Mouse (Mus musculus) midbrain, embryonic 11.5 days (tissue): Measurements from ENCODE around the gene Laptm5. TPM values are rescaled to one million over a fixed set of nuclear protein-coding genes. Genes with fewer than 3 reads are reported as not detected.

Experiments used
- ATAC-seq: fragments of 200-750 bp; cut with Nextera tagmentation; 2 replicates; pipeline ENCODE4 v1.8.0; 2017; ENCODE audit warnings: moderate TSS enrichment, moderate library complexity; ENCODE audit not compliant: low FRiP score
- DNase-seq: peaks from one replicate; pipeline ENCODE4 v3.0.0; 2015; ENCODE audit warnings: low spot score; ENCODE audit errors: missing footprints
- H3K27ac ChIP-seq: fragments of 300-500 bp; sonication (generic); 2 replicates; pipeline ENCODE4 v1.5.1; 2014; ENCODE audit warnings: low read depth, low read length
- H3K27me3 ChIP-seq: fragments of 300-500 bp; sonication (generic); 2 replicates; pipeline ENCODE4 v1.6.1; 2014; ENCODE audit warnings: mild to moderate bottlenecking, low read length, moderate library complexity, mixed read lengths; ENCODE audit not compliant: control insufficient read depth, insufficient read depth
- H3K36me3 ChIP-seq: fragments of 300-500 bp; sonication (generic); 2 replicates; pipeline ENCODE4 v1.6.1; 2014; ENCODE audit warnings: mild to moderate bottlenecking, low read length, moderate library complexity, mixed read lengths; ENCODE audit not compliant: control insufficient read depth, insufficient read depth
- H3K4me1 ChIP-seq: fragments of 300-500 bp; sonication (generic); 2 replicates; pipeline ENCODE4 v1.6.1; 2014; ENCODE audit warnings: low read length; ENCODE audit not compliant: control insufficient read depth, insufficient read depth
- H3K4me2 ChIP-seq: fragments of 300-500 bp; sonication (generic); 2 replicates; pipeline ENCODE4 v1.6.1; 2014; ENCODE audit warnings: mild to moderate bottlenecking, moderate library complexity
- H3K4me3 ChIP-seq: fragments of 300-500 bp; sonication (generic); 2 replicates; pipeline ENCODE4 v1.5.1; 2014; ENCODE audit warnings: low read depth, low read length
- H3K9ac ChIP-seq: fragments of 300-500 bp; sonication (generic); 2 replicates; pipeline ENCODE4 v1.6.1; 2014; ENCODE audit warnings: low read length
- H3K9me3 ChIP-seq: fragments of 300-500 bp; sonication (generic); 2 replicates; pipeline ENCODE4 v1.6.1; 2016; ENCODE audit warnings: low read length; ENCODE audit not compliant: control insufficient read depth
- WGBS: fragments of 180-500 bp; shearing (Covaris S2); extraction: QIAGEN DNeasy Blood & Tissue Kit; methylation state at CpG from one replicate; pipeline ENCODE4 v1.1.7; 2014; 5-methylcytosine and 5-hydroxymethylcytosine counted together
- polyA plus RNA-seq: library from polyadenylated mRNA; unstranded; fragments of >200 nt; fragmentation: Nextera tagmentation; extraction: Ambion mirVana; gene quantifications from 2 replicates; pipeline ENCODE4 v1.2.1, GENCODE M21; 2014

Laptm5 gene
- polyA plus RNA-seq, 1 experiment from 2014 or later, result 27.3 TPM

DNA sequence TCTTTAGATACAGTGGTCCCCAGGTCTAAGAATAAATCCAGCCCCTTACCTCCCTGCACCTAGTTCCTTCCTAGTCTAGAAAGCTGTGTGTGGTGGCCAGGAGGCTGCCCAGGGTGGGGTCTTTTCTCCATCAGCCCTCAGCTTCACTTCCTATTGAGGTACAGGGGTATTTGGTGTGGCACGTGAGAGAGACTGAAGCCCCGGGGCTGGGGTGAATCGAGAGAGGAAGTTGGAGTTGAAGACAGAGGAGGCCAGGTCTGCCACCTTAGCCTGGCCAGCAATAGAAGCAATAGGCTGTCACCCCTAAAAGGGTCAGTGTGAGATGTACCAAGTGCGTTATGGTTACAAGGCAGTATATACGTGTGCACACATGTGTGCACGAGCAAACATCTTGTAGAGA lies 7.0 kb upstream of the Laptm5 start:
- Histone ChIP-seq H3K9me3 (no peaks in the 10 kb centered on the region), H3K4me2 (no peak overlapping the region), H3K9ac (no peak overlapping the region), H3K27me3 (no peaks in the 10 kb centered on the region), H3K4me3 (no peak overlapping the region), H3K36me3 (no peaks in the 10 kb centered on the region), H3K4me1 (no peaks in the 10 kb centered on the region), H3K27ac (no peak overlapping the region)
- WGBS, result 84% methylated on average over 6 of the region's 6 CpGs
- DNase-seq (no peak), ATAC-seq (no peak)

DNA sequence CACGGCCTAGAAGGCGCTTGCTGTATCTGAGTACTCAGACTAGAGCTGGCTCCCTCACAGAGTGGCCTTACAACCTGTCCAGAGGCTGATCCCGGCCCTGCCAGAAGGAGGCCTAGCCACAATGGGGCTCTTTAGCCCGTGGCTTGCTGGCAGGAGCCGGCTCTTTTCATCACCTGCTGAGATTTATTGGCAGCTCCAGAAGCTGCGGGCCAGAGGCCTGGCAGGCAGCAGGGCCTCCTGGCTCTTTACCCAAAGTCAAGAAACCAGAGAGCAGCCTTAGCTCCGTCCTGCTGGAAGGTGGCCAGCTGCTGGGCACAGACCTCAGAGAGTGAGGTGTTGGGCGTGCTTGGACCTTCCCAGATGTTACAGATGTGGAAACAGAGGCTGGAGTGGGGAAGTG lies 6.6 kb upstream of the Laptm5 start:
- DNase-seq (no peak), ATAC-seq (no peak)
- no peak overlapping the region for H3K9ac ChIP-seq
- H3K36me3 ChIP-seq, result no peaks in the 10 kb centered on the region
- 42% methylated on average over 8 of the region's 8 CpGs for WGBS
- no peak overlapping the region for H3K4me3 ChIP-seq
- no peaks in the 10 kb centered on the region for H3K9me3 ChIP-seq
- no peaks in the 10 kb centered on the region for H3K4me1 ChIP-seq
- H3K27me3 ChIP-seq, result no peaks in the 10 kb centered on the region
- no peak overlapping the region for H3K27ac ChIP-seq
- H3K4me2 ChIP-seq, result no peak overlapping the region

DNA sequence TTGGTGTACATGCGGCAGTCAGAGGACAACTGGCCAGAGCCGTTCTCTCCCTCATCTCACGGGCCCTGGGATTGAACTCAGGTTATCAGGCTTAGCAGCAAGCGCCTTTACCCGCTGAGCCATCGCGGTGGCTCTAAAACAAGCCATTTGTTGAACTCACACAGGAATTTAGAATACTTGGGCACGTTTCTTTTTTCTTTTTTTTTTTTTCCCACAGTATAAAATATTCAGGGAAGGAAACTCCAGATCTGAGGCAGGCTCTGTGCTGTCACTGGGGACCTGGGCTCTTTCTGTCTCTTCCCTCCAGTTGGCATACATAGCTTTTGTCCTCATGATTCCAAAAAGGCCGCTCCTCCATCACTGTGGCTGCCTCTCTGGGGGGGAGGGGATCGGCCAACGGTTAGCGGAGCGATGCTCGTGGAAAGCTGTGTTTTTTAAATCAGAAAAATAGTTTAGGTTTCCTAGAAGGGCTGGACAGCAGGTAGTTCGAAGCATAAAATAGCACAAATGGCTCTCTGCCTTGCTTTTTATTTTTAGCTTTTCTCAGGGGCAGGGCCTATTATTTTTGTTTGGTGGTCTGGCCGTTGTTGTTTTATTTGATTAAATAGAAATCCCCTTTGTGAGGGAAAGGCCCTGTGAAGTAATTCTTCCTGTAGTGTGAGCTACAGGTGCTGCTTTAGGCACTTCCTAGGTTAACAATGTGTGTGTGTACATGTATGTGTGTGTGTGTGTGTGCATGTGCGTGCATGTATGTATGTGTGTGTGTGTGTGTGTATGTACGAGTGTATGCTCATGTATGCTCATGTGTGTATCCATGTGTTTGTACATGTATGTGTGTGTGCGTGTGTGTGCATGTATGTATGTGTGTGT lies 5.5 kb upstream of the Laptm5 start:
- H3K4me1 ChIP-seq, result no peaks in the 10 kb centered on the region
- DNase-seq (no peak), ATAC-seq (no peak)
- H3K27ac ChIP-seq, result no peak overlapping the region
- WGBS, result 86% methylated on average over 19 of the region's 19 CpGs
- H3K36me3 ChIP-seq, result no peaks in the 10 kb centered on the region
- no peak overlapping the region for H3K4me2 ChIP-seq
- no peak overlapping the region for H3K4me3 ChIP-seq
- no peak overlapping the region for H3K9ac ChIP-seq
- no peaks in the 10 kb centered on the region for H3K27me3 ChIP-seq
- H3K9me3 ChIP-seq, result no peaks in the 10 kb centered on the region

DNA sequence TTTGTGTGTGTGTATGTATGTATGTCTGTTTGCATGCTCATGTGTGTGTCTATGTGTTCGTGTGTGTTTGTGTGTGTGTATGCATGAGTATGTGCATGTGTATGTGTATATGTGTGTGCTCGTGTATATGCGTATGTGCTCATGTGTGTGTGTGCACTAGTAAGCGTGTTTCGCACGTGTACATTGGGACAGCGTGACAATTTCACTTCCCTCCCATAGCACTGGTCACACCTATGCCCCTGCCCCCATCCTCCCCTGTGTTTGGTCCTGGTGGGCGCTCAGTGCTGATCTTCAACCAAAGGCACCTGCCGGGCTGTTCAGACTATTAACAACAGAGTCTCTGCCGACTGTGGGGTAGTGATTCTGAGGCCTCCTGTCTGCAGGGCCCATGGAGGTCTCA lies 4.8 kb upstream of the Laptm5 start:
- Histone ChIP-seq H3K36me3 (no peaks in the 10 kb centered on the region), H3K4me3 (no peak overlapping the region), H3K27ac (no peak overlapping the region), H3K9me3 (no peaks in the 10 kb centered on the region), H3K4me1 (no peaks in the 10 kb centered on the region), H3K27me3 (no peaks in the 10 kb centered on the region), H3K4me2 (no peak overlapping the region), H3K9ac (no peak overlapping the region)
- DNase-seq, result no peak
- 93% methylated on average over 10 of the region's 10 CpGs for WGBS
- ATAC-seq, result no peak

DNA sequence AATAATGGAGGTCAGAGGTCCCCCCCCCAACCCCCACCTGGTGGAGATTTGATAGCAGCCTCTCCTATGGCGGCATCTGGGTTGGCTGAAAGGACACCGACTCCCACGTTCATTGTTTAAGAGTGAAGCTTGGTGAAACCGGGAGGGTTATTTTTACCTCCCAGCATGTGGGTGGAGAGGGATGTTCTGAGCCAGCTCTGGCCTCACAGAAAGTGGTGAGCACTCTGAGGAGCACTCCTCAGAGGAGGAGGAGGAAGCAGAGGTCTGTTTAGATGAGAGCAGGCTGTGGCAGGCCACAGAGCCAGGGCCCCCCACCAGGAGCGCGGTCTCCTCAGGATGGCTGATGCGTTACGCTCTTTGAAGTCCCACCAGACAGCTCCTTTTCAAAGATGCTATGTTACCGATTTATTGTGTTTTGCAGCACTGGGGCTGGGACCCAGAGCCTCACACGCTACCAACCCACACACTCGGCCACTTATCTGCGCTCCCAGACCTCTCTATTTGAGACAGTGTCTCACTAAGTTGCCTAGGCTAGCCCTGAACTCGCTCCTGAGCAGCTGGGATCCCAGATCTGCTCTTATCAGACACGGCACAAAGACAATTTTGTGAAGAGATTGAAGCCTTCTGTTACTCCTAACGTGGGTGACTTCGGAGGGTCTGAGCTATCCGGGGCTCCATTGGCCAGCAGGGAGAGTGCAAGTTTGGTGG lies 3.6 kb upstream of the Laptm5 start:
- no peak overlapping the region for H3K4me3 ChIP-seq
- H3K27me3 ChIP-seq, result no peaks in the 10 kb centered on the region
- H3K9me3 ChIP-seq, result no peaks in the 10 kb centered on the region
- no peak overlapping the region for H3K27ac ChIP-seq
- no peaks in the 10 kb centered on the region for H3K4me1 ChIP-seq
- DNase-seq, result no peak
- no peak overlapping the region for H3K9ac ChIP-seq
- no peaks in the 10 kb centered on the region for H3K36me3 ChIP-seq
- no peak for ATAC-seq
- WGBS, result 64% methylated on average over 17 of the region's 17 CpGs
- no peak overlapping the region for H3K4me2 ChIP-seq

DNA sequence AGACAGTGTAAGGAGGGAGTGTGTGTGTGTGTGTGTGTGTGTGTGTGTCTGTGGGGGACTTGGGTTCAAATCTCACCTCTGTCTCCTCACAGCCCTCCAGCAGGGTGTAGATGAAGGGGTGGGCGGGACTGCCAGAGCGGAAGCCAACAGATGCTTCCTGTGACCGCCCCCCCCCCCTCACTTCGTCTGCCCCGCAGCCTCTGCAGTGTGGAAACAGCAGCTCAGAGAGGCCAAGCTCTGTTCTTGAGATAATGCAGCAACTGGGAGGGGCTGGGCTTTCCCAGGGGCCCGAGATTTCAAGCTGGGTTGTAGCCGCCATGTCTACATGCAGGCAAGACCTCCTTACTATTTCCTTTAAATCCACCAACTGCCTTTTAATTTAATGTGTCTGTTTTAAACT lies 2.3 kb upstream of the Laptm5 start:
- ATAC-seq (no peak), DNase-seq (no peak)
- 45% methylated on average over 7 of the region's 7 CpGs for WGBS
- H3K36me3 ChIP-seq, result no peaks in the 10 kb centered on the region
- no peak overlapping the region for H3K4me2 ChIP-seq
- H3K4me1 ChIP-seq, result no peaks in the 10 kb centered on the region
- no peak overlapping the region for H3K9ac ChIP-seq
- H3K27me3 ChIP-seq, result no peaks in the 10 kb centered on the region
- H3K4me3 ChIP-seq, result no peak overlapping the region
- H3K27ac ChIP-seq, result no peak overlapping the region
- H3K9me3 ChIP-seq, result no peaks in the 10 kb centered on the region

DNA sequence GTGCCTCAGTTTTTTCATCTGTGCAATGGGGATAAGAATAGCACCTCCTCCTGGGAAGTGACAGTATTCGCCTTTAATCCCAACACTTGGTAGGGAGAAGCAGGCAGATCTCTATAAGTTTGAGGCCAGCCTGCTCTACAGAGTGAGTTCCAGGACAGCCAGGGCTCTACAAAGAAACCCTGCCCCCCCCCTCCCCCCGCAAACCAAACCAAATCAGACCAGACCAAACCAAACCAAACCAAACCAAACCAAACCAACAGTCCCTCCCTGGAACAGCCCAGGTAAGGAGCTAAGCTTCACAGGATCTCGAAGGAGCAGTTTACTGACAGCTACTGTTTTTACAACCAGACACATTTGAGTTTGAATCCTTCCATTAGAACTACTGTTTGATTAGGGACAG lies 299 bp upstream of the Laptm5 start:
- H3K4me1 ChIP-seq, result no peaks in the 10 kb centered on the region
- no peak for DNase-seq
- H3K4me3 ChIP-seq, result no peak overlapping the region
- 84% methylated on average over 3 of the region's 3 CpGs for WGBS
- H3K4me2 ChIP-seq, result no peak overlapping the region
- H3K27me3 ChIP-seq, result no peaks in the 10 kb centered on the region
- no peak overlapping the region for H3K9ac ChIP-seq
- no peak overlapping the region for H3K27ac ChIP-seq
- no peaks in the 10 kb centered on the region for H3K9me3 ChIP-seq
- H3K36me3 ChIP-seq, result no peaks in the 10 kb centered on the region
- ATAC-seq, result no peak

DNA sequence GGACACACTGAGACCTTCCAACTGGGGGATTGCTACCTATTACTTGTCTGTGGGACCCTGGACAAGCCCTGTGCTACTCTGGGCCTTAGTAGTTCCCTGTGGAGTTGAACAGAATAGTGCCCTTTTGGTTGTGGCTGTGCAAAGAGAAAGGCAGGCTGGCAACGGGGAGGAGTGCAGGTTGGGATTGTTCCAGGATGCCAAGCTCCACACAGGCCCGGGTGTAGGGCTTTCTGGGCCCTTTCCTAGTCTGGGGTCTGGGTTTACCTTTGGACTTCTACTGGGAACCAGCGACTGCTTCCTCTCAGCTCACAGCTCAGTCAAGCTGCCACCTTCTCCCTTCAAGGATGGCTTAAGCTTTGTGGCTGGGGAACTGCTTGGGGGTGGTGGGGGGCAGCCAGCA lies 586 bp downstream of the Laptm5 start:
- Histone ChIP-seq H3K4me2 (no peak overlapping the region), H3K9me3 (no peaks in the 10 kb centered on the region), H3K27me3 (no peaks in the 10 kb centered on the region), H3K4me1 (no peaks in the 10 kb centered on the region), H3K36me3 (no peaks in the 10 kb centered on the region), H3K27ac (no peak overlapping the region), H3K4me3 (no peak overlapping the region), H3K9ac (no peak overlapping the region)
- no peak for ATAC-seq
- 72% methylated on average over 3 of the region's 3 CpGs for WGBS
- no peak for DNase-seq

DNA sequence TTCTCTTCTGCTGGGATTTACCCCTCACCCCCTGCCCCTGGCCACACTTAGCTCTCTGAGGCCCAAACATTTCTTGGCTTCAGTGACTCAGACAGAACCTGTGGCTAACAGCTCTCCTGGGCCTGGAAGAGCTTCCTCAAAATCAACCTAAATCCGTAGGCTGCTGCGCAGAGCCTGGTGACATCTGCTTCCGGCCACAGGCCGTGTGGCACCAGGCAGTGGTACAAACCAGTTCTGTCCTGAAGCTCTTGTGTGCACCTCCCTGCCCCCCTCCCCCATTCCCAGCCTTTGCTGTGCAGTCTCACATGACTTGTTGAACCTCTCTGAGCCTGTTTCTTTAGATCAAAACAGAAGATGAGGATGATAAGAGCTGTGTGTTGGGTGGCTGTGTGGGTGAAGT lies 1.1 kb downstream of the Laptm5 start:
- H3K4me2 ChIP-seq, result no peak overlapping the region
- no peaks in the 10 kb centered on the region for H3K9me3 ChIP-seq
- no peak overlapping the region for H3K4me3 ChIP-seq
- no peaks in the 10 kb centered on the region for H3K36me3 ChIP-seq
- no peak for ATAC-seq
- 87% methylated on average over 4 of the region's 4 CpGs for WGBS
- H3K4me1 ChIP-seq, result no peaks in the 10 kb centered on the region; the same call in 1 of the 2 replicates
- no peak overlapping the region for H3K9ac ChIP-seq
- no peaks in the 10 kb centered on the region for H3K27me3 ChIP-seq
- peak; percentile 77 for DNase-seq
- no peak overlapping the region for H3K27ac ChIP-seq
